Mouse (Mus musculus) bone marrow, adult 2 months (tissue): ENCODE data around the gene Trim61.

ENCODE experiments used
- CTCF ChIP-seq: fragments of 200-500 bp; IDR thresholded peaks from 2 replicates; pipeline ENCODE4 v1.5.1; 2011; ENCODE audit warnings: low read length, control low read depth; ENCODE audit not compliant: control insufficient read depth, insufficient read depth
- POLR2A ChIP-seq: fragments of 200-500 bp; IDR thresholded peaks from 2 replicates; pipeline ENCODE4 v1.6.1; 2011; ENCODE audit warnings: low read depth, mild to moderate bottlenecking, control low read depth, low read length, borderline replicate concordance; ENCODE audit not compliant: control insufficient read depth

DNA sequence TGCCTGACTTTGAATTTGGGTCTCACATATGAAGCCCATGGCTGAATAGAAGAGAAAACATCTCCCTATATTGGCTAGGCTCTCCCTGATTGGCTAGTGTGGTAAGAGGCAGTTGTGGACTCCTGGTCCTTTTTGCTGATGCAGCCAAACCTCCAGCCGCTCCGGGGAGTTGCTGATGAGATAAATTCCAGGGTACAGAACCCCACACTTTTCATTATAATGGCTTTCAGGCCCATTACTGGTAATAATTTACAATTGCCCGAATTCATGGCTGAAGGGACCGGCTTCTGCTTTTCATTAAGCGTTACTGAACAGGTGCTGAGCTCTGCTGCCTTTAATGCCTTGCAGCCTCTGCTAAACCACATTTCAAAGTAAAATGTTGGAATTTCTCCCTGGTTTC lies 35.6 kb upstream of the Trim61 start:
- TF ChIP-seq POLR2A (no peak), CTCF (no peak)
